Mouse (Mus musculus) erythroblast, embryonic 14.5 days (primary cell): Measurements from ENCODE around the gene Ptpn14.

Source experiments
- GATA1 ChIP-seq: IDR thresholded peaks from 2 replicates; pipeline ENCODE4 v1.6.1; 2012; ENCODE audit warnings: low read length, inconsistent platforms, mixed read lengths
- TAL1 ChIP-seq: IDR thresholded peaks from 3 replicates; pipeline ENCODE4 v1.6.1; 2012; ENCODE audit warnings: low read length, inconsistent platforms, mixed read lengths

DNA sequence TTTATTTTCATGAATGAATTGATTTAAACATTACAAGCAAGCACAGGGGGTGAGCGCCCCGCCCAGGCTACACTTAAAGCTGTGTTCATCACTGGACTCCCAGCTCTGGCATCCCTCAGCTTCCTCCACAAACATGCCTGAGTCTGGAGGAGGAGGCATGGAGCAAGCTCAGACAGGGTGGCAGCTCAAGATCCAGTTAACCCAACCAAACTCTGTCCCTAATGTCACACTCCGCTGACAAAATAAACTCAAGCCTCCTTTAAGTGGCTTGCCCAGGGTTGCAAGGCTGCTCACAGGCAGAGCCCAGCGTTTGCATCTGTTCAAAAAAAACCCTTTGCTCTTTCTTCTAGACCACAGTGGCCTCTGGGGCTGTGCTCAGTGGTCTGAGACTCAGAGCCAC is 1.9 kb upstream of the Ptpn14 start:
- no peak for TF ChIP-seq TAL1
- TF ChIP-seq GATA1 = no peak
